25 mouse cellular contexts compared by ENCODE assay signal in the genomic region with DNA sequence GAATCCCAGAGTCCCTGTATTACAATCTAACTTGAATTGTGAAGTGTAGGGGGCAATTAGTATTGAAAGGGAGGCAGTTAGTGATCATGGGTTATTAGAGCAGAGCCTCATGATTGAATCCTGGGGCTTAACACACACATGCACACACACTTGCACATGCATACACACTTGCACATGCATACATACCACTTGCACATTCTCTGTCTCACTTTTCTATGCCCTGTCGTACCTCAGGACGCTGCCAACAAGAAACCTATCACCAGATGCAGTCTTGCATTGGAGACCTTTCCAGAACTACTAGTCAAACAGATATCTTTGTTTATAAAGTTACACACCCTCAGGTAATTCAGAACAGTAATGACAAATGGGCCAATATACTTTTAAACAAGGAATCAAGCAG.
DNase-seq lines count a peak whose midpoint lies in the region; ATAC-seq lines count a peak whose summit lies in the region.
"Had no signal": no experiment of that assay in that cellular context is flagged by ENCODE, and none has a peak within 500 bp of the region (broad histone marks: within the 10 kb centered on the region; RNA-seq: fewer than 3 reads in every experiment).

No protein-coding gene starts in this region.

- WGBS in forebrain, embryonic 11.5 days: 88% methylated on average over 2 of the region's 2 CpGs
- WGBS in forebrain, embryonic 12.5 days: 93% methylated on average over 2 of the region's 2 CpGs
- WGBS in heart, embryonic 10.5 days: 88% methylated on average over 2 of the region's 2 CpGs
- 83% methylated on average over 2 of the region's 2 CpGs for WGBS in embryonic facial prominence, embryonic 10.5 days

- no peaks in the 10 kb centered on the region; the same call in 1 of the 2 replicates for H3K9me3 ChIP-seq in forebrain, embryonic 11.5 days (ENCODE audit: control insufficient read depth, low read length)
- H3K9me3 ChIP-seq in forebrain, embryonic 12.5 days: no peaks in the 10 kb centered on the region
- H3K9me3 ChIP-seq in heart, embryonic 10.5 days: no peaks in the 10 kb centered on the region; the same call in 1 of the 2 replicates
- no peaks in the 10 kb centered on the region; the same call in 1 of the 2 replicates for H3K9me3 ChIP-seq in embryonic facial prominence, embryonic 10.5 days
- H3K9me3 ChIP-seq: embryonic facial prominence, embryonic 15.5 days had no signal

- H3K27me3 ChIP-seq in forebrain, embryonic 11.5 days (ENCODE audit: control insufficient read depth, insufficient read depth, low read length): no peaks in the 10 kb centered on the region
- H3K27me3 ChIP-seq in forebrain, embryonic 12.5 days: no peaks in the 10 kb centered on the region
- no peaks in the 10 kb centered on the region for H3K27me3 ChIP-seq in heart, embryonic 10.5 days (ENCODE audit: insufficient read depth, poor library complexity, severe bottlenecking)
- no peaks in the 10 kb centered on the region for H3K27me3 ChIP-seq in embryonic facial prominence, embryonic 10.5 days (replicated peaks; ENCODE audit: low read depth, poor library complexity, severe bottlenecking)
- H3K27me3 ChIP-seq: embryonic facial prominence, embryonic 13.5 days; embryonic facial prominence, embryonic 15.5 days had no signal

- no peak overlapping the region for H3K4me3 ChIP-seq in forebrain, embryonic 11.5 days (ENCODE audit: low read depth, low read length)
- no peak overlapping the region for H3K4me3 ChIP-seq in forebrain, embryonic 12.5 days (replicated peaks)
- no peak overlapping the region for H3K4me3 ChIP-seq in heart, embryonic 10.5 days
- no peak overlapping the region for H3K4me3 ChIP-seq in embryonic facial prominence, embryonic 10.5 days
- H3K4me3 ChIP-seq: embryonic facial prominence, embryonic 13.5 days; embryonic facial prominence, embryonic 15.5 days; erythroblast, embryonic 14.5 days; forebrain, embryonic 10.5 days had no signal

- H3K4me1 ChIP-seq in forebrain, embryonic 11.5 days (replicated peaks; ENCODE audit: control insufficient read depth, insufficient read depth, low read length): no peaks in the 10 kb centered on the region
- no peaks in the 10 kb centered on the region for H3K4me1 ChIP-seq in forebrain, embryonic 12.5 days
- no peaks in the 10 kb centered on the region for H3K4me1 ChIP-seq in heart, embryonic 10.5 days
- no peaks in the 10 kb centered on the region for H3K4me1 ChIP-seq in embryonic facial prominence, embryonic 10.5 days
- H3K4me1 ChIP-seq: embryonic facial prominence, embryonic 13.5 days; embryonic facial prominence, embryonic 15.5 days; forebrain, embryonic 10.5 days had no signal

- H3K36me3 ChIP-seq in forebrain, embryonic 11.5 days (ENCODE audit: control insufficient read depth, insufficient read depth, low read length): no peaks in the 10 kb centered on the region
- H3K36me3 ChIP-seq in forebrain, embryonic 12.5 days (replicated peaks): no peaks in the 10 kb centered on the region
- no peaks in the 10 kb centered on the region for H3K36me3 ChIP-seq in heart, embryonic 10.5 days
- H3K36me3 ChIP-seq in embryonic facial prominence, embryonic 10.5 days (replicated peaks): no peaks in the 10 kb centered on the region
- H3K36me3 ChIP-seq: embryonic facial prominence, embryonic 13.5 days; embryonic facial prominence, embryonic 15.5 days; forebrain, embryonic 10.5 days; G1E had no signal

- intact Hi-C loops in heart, postnatal 10 days (cut with DNase I): no loop called here

- peak; percentile 8 for DNase-seq in forebrain, embryonic 11.5 days (ENCODE audit: low spot score)
- peak; percentile 58 for DNase-seq in heart, embryonic 10.5 days (ENCODE audit: low spot score)
- DNase-seq in heart, postnatal 10 days: no peak
- peak; percentile 2 for DNase-seq in embryonic facial prominence, embryonic 10.5 days (ENCODE audit: low spot score)
- DNase-seq in left cerebral cortex, adult 8-10 months (ENCODE audit: low spot score in 2 of 2): no peak
- DNase-seq: adrenal gland, adult 8-10 months; adrenal gland, postnatal 14 days; adrenal gland, postnatal 36 days; B cell, adult 2 months; cerebellum, adult 11-12 months; cerebellum, adult 2 months; cerebellum, adult 9-10 months; cerebellum, postnatal 10 days; cerebellum, postnatal 25 days had no signal

- H3K27ac ChIP-seq in forebrain, embryonic 11.5 days (ENCODE audit: low read depth, low read length): no peak overlapping the region
- H3K27ac ChIP-seq in forebrain, embryonic 12.5 days: no peak overlapping the region
- no peak overlapping the region for H3K27ac ChIP-seq in heart, embryonic 10.5 days
- no peak overlapping the region for H3K27ac ChIP-seq in embryonic facial prominence, embryonic 10.5 days (replicated peaks)
- H3K27ac ChIP-seq: embryonic facial prominence, embryonic 13.5 days; embryonic facial prominence, embryonic 15.5 days; forebrain, embryonic 10.5 days had no signal

- H3K9ac ChIP-seq in forebrain, embryonic 11.5 days (ENCODE audit: low read length): no peak overlapping the region
- no peak overlapping the region for H3K9ac ChIP-seq in forebrain, embryonic 12.5 days
- H3K9ac ChIP-seq: embryonic facial prominence, embryonic 13.5 days; embryonic facial prominence, embryonic 15.5 days had no signal

- no peak overlapping the region for H3K4me2 ChIP-seq in forebrain, embryonic 11.5 days (ENCODE audit: low read depth, low read length, severe bottlenecking)
- no peak overlapping the region for H3K4me2 ChIP-seq in forebrain, embryonic 12.5 days
- H3K4me2 ChIP-seq: embryonic facial prominence, embryonic 13.5 days; embryonic facial prominence, embryonic 15.5 days had no signal

- ATAC-seq in forebrain, embryonic 11.5 days (replicated peaks; ENCODE audit: low FRiP score): no peak
- ATAC-seq in forebrain, embryonic 12.5 days (ENCODE audit: low FRiP score): no peak
- ATAC-seq: activated CD4-positive, CD25-positive, alpha-beta regulatory T cell, adult 4 months; CD4-positive, CD25-positive, alpha-beta regulatory T cell, adult 4 months; forebrain, embryonic 14.5 days; forebrain, embryonic 16.5 days; Patski had no signal

Comparison
In these comparisons a context has a peak if more than half of its experiments do, and no peak if none do; other contexts are left out.
1. DNase-seq: peak in forebrain, embryonic 11.5 days (single experiment), heart, embryonic 10.5 days (single experiment) and embryonic facial prominence, embryonic 10.5 days (single experiment); none in heart, postnatal 10 days (0 of 2) and left cerebral cortex, adult 8-10 months (0 of 2).